Mouse (Mus musculus): ENCODE results near the gene Ifna1. TPM values are rescaled to one million over a fixed set of nuclear protein-coding genes. Genes with fewer than 3 reads are reported as not detected.
A peak's percentile ranks its signal among the peaks of the same experiment; 100 is the strongest.

The Ifna1 gene
- polyA plus RNA-seq, 1 experiment from 2014 or later = not detected

GRCm38 (mm10) chr4:88865011-88865569, 15.2 kb downstream of the Ifna1 start:
- Histone ChIP-seq H3K9ac (replicated peaks; ENCODE audit: low read depth, low read length) (no peak overlapping the region), H3K4me2 (replicated peaks; ENCODE audit: low read depth, low read length) (no peak overlapping the region), H3K36me3 (ENCODE audit: control insufficient read depth, insufficient read depth, low read length) (no peaks in the 10 kb centered on the region), H3K4me3 (ENCODE audit: low read depth, low read length) (no peak overlapping the region), H3K4me1 (ENCODE audit: control insufficient read depth, insufficient read depth, low read length) (no peaks in the 10 kb centered on the region), H3K27ac (ENCODE audit: low read length) (no peak overlapping the region), H3K9me3 (ENCODE audit: control insufficient read depth, low read depth, low read length) (no peaks in the 10 kb centered on the region), H3K27me3 (ENCODE audit: control insufficient read depth, insufficient read depth, low read length) (no peaks in the 10 kb centered on the region)
- 50% methylated on average over 6 of the region's 6 CpGs for WGBS
- ATAC-seq (ENCODE audit: insufficient number of reproducible peaks, insufficient read depth, low FRiP score, low read depth) = no peak

- WGBS = under 1% methylated on average over 8 of the region's 8 CpGs
- no peak overlapping the region for H3K27ac ChIP-seq (ENCODE audit: low read length)
- H3K36me3 ChIP-seq (ENCODE audit: control insufficient read depth, insufficient read depth, low read length) = no peaks in the 10 kb centered on the region
- H3K9ac ChIP-seq (replicated peaks; ENCODE audit: low read depth, low read length) = no peak overlapping the region
- no peaks in the 10 kb centered on the region for H3K27me3 ChIP-seq (ENCODE audit: control insufficient read depth, insufficient read depth, low read length)
- peak overlapping the region; percentile 69 for H3K4me2 ChIP-seq (replicated peaks; ENCODE audit: low read depth, low read length)
- no peaks in the 10 kb centered on the region for H3K9me3 ChIP-seq (ENCODE audit: control insufficient read depth, low read depth, low read length)
- peak overlapping the region; percentile 48 for H3K4me3 ChIP-seq (ENCODE audit: low read depth, low read length)
- no peaks in the 10 kb centered on the region for H3K4me1 ChIP-seq (ENCODE audit: control insufficient read depth, insufficient read depth, low read length)
- ATAC-seq (ENCODE audit: insufficient number of reproducible peaks, insufficient read depth, low FRiP score, low read depth) = peak; percentile 57; the same call in 1 of the 2 replicates
Measured at GRCm38 (mm10) chr4:88867366-88867925, 17.6 kb downstream of the Ifna1 start.

GRCm38 (mm10) chr4:88867926-88868911, 18.3 kb downstream of the Ifna1 start:
- Histone ChIP-seq H3K27ac (ENCODE audit: low read length) (no peak overlapping the region), H3K36me3 (ENCODE audit: control insufficient read depth, insufficient read depth, low read length) (no peaks in the 10 kb centered on the region), H3K9ac (replicated peaks; ENCODE audit: low read depth, low read length) (no peak overlapping the region; the same call in 1 of the 2 replicates), H3K4me2 (replicated peaks; ENCODE audit: low read depth, low read length) (peak overlapping the region; percentile 69), H3K4me3 (ENCODE audit: low read depth, low read length) (peak overlapping the region; percentile 48), H3K4me1 (ENCODE audit: control insufficient read depth, insufficient read depth, low read length) (no peaks in the 10 kb centered on the region), H3K9me3 (ENCODE audit: control insufficient read depth, low read depth, low read length) (no peaks in the 10 kb centered on the region), H3K27me3 (ENCODE audit: control insufficient read depth, insufficient read depth, low read length) (no peaks in the 10 kb centered on the region)
- WGBS = 6% methylated on average over 31 of the region's 31 CpGs
- ATAC-seq (ENCODE audit: insufficient number of reproducible peaks, insufficient read depth, low FRiP score, low read depth) = peak; percentile 53; the same call in 1 of the 2 replicates

GRCm38 (mm10) chr4:88872691-88873090, 22.8 kb downstream of the Ifna1 start:
- H3K9ac ChIP-seq (replicated peaks; ENCODE audit: low read depth, low read length) = no peak overlapping the region
- H3K27ac ChIP-seq (ENCODE audit: low read length) = no peak overlapping the region
- no peaks in the 10 kb centered on the region for H3K36me3 ChIP-seq (ENCODE audit: control insufficient read depth, insufficient read depth, low read length)
- WGBS = 0% methylated on average over 2 of the region's 2 CpGs
- no peak overlapping the region for H3K4me2 ChIP-seq (replicated peaks; ENCODE audit: low read depth, low read length)
- no peak for ATAC-seq (ENCODE audit: insufficient number of reproducible peaks, insufficient read depth, low FRiP score, low read depth)
- H3K9me3 ChIP-seq (ENCODE audit: control insufficient read depth, low read depth, low read length) = no peaks in the 10 kb centered on the region
- H3K4me1 ChIP-seq (ENCODE audit: control insufficient read depth, insufficient read depth, low read length) = no peaks in the 10 kb centered on the region
- H3K4me3 ChIP-seq (ENCODE audit: low read depth, low read length) = no peak overlapping the region
- no peaks in the 10 kb centered on the region for H3K27me3 ChIP-seq (ENCODE audit: control insufficient read depth, insufficient read depth, low read length)

GRCm38 (mm10) chr4:88875435-88876095, 25.7 kb downstream of the Ifna1 start:
- no peaks in the 10 kb centered on the region for H3K27me3 ChIP-seq (ENCODE audit: control insufficient read depth, insufficient read depth, low read length)
- 61% methylated on average over 4 of the region's 4 CpGs for WGBS
- H3K27ac ChIP-seq (ENCODE audit: low read length) = no peak overlapping the region
- ATAC-seq (ENCODE audit: insufficient number of reproducible peaks, insufficient read depth, low FRiP score, low read depth) = no peak
- no peak overlapping the region for H3K9ac ChIP-seq (replicated peaks; ENCODE audit: low read depth, low read length)
- H3K9me3 ChIP-seq (ENCODE audit: control insufficient read depth, low read depth, low read length) = no peaks in the 10 kb centered on the region
- no peaks in the 10 kb centered on the region for H3K4me1 ChIP-seq (ENCODE audit: control insufficient read depth, insufficient read depth, low read length)
- H3K4me2 ChIP-seq (replicated peaks; ENCODE audit: low read depth, low read length) = no peak overlapping the region
- no peaks in the 10 kb centered on the region for H3K36me3 ChIP-seq (ENCODE audit: control insufficient read depth, insufficient read depth, low read length)
- H3K4me3 ChIP-seq (ENCODE audit: low read depth, low read length) = no peak overlapping the region

- no peak overlapping the region for H3K4me3 ChIP-seq (ENCODE audit: low read depth, low read length)
- H3K27me3 ChIP-seq (ENCODE audit: control insufficient read depth, insufficient read depth, low read length) = no peaks in the 10 kb centered on the region
- no peak for ATAC-seq (ENCODE audit: insufficient number of reproducible peaks, insufficient read depth, low FRiP score, low read depth)
- H3K36me3 ChIP-seq (ENCODE audit: control insufficient read depth, insufficient read depth, low read length) = no peaks in the 10 kb centered on the region
- H3K4me1 ChIP-seq (ENCODE audit: control insufficient read depth, insufficient read depth, low read length) = no peaks in the 10 kb centered on the region
- H3K9me3 ChIP-seq (ENCODE audit: control insufficient read depth, low read depth, low read length) = no peaks in the 10 kb centered on the region
- no peak overlapping the region for H3K9ac ChIP-seq (replicated peaks; ENCODE audit: low read depth, low read length)
- H3K27ac ChIP-seq (ENCODE audit: low read length) = no peak overlapping the region
- no peak overlapping the region for H3K4me2 ChIP-seq (replicated peaks; ENCODE audit: low read depth, low read length)
- WGBS = 82% methylated on average over 4 of the region's 4 CpGs
Measured at GRCm38 (mm10) chr4:88876520-88876919, 26.6 kb downstream of the Ifna1 start.

GRCm38 (mm10) chr4:88878246-88878645, 28.4 kb downstream of the Ifna1 start:
- no peak overlapping the region for H3K27ac ChIP-seq (ENCODE audit: low read length)
- no peaks in the 10 kb centered on the region for H3K27me3 ChIP-seq (ENCODE audit: control insufficient read depth, insufficient read depth, low read length)
- no peak overlapping the region for H3K4me2 ChIP-seq (replicated peaks; ENCODE audit: low read depth, low read length)
- no peak for ATAC-seq (ENCODE audit: insufficient number of reproducible peaks, insufficient read depth, low FRiP score, low read depth)
- H3K9ac ChIP-seq (replicated peaks; ENCODE audit: low read depth, low read length) = no peak overlapping the region
- H3K9me3 ChIP-seq (ENCODE audit: control insufficient read depth, low read depth, low read length) = no peaks in the 10 kb centered on the region
- no peak overlapping the region for H3K4me3 ChIP-seq (ENCODE audit: low read depth, low read length)
- H3K36me3 ChIP-seq (ENCODE audit: control insufficient read depth, insufficient read depth, low read length) = no peaks in the 10 kb centered on the region
- H3K4me1 ChIP-seq (ENCODE audit: control insufficient read depth, insufficient read depth, low read length) = no peaks in the 10 kb centered on the region
- WGBS = 49% methylated on average over 10 of the region's 10 CpGs

- 59% methylated on average over 4 of the region's 4 CpGs for WGBS
Measured at GRCm38 (mm10) chr4:88878772-88879171, 28.9 kb downstream of the Ifna1 start.

More at GRCm38 (mm10) chr4:88878772-88879171, 28.9 kb downstream of the Ifna1 start:
- H3K4me3 ChIP-seq (ENCODE audit: low read depth, low read length) = no peak overlapping the region
- no peaks in the 10 kb centered on the region for H3K4me1 ChIP-seq (ENCODE audit: control insufficient read depth, insufficient read depth, low read length)
- no peaks in the 10 kb centered on the region for H3K9me3 ChIP-seq (ENCODE audit: control insufficient read depth, low read depth, low read length)
- no peak for ATAC-seq (ENCODE audit: insufficient number of reproducible peaks, insufficient read depth, low FRiP score, low read depth)
- H3K27ac ChIP-seq (ENCODE audit: low read length) = no peak overlapping the region
- H3K27me3 ChIP-seq (ENCODE audit: control insufficient read depth, insufficient read depth, low read length) = no peaks in the 10 kb centered on the region
- H3K36me3 ChIP-seq (ENCODE audit: control insufficient read depth, insufficient read depth, low read length) = no peaks in the 10 kb centered on the region
- H3K9ac ChIP-seq (replicated peaks; ENCODE audit: low read depth, low read length) = no peak overlapping the region
- no peak overlapping the region for H3K4me2 ChIP-seq (replicated peaks; ENCODE audit: low read depth, low read length)

Measured in stomach, embryonic 14.5 days (tissue).